9 mouse cellular contexts compared by ENCODE assay signal in the genomic region with DNA sequence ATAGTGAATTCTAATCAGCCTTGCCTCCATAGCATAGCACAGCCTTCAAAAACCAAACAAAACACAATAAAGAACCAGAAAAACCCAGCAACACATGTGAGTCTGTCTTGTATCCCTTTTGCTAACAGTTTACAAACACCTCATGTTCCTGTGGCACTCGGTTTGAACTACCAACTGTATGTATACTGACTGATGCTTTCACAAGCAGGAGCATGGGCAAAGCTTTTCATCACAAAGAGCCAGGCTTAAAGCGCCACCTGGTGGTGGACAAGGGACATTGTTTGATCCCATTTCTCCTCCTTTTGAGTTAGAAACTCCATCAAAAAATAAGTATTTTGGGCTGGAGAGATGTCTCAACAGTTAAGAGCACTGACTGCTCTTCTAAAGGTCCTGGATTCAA. TPM values are rescaled to one million over a fixed set of nuclear protein-coding genes. Genes with fewer than 3 reads are reported as not detected.
DNase-seq lines count a peak whose midpoint lies in the region; ATAC-seq and TF ChIP-seq lines count a peak whose summit lies in the region.
"Had no signal": no experiment of that assay in that cellular context is flagged by ENCODE, and none has a peak within 500 bp of the region (broad histone marks: within the 10 kb centered on the region; RNA-seq: fewer than 3 reads in every experiment).

No protein-coding gene starts in this region.

- H3K27ac ChIP-seq in intestine, postnatal 0 days (ENCODE audit: low read depth, low read length): no peak overlapping the region
- no peak overlapping the region for H3K27ac ChIP-seq in intestine, embryonic 16.5 days (ENCODE audit: low read length)
- H3K27ac ChIP-seq in midbrain, embryonic 12.5 days (replicated peaks): no peak overlapping the region
- H3K27ac ChIP-seq: embryonic facial prominence, embryonic 12.5 days had no signal

- H3K9ac ChIP-seq in intestine, postnatal 0 days (ENCODE audit: low read depth, low read length): no peak overlapping the region
- H3K9ac ChIP-seq in intestine, embryonic 16.5 days (ENCODE audit: low read depth, low read length): no peak overlapping the region
- H3K9ac ChIP-seq in midbrain, embryonic 12.5 days (replicated peaks): no peak overlapping the region
- H3K9ac ChIP-seq: embryonic facial prominence, embryonic 12.5 days had no signal

- H3K4me2 ChIP-seq in intestine, postnatal 0 days (replicated peaks; ENCODE audit: low read depth): no peak overlapping the region
- no peak overlapping the region for H3K4me2 ChIP-seq in intestine, embryonic 16.5 days (ENCODE audit: low read depth, low read length)
- H3K4me2 ChIP-seq in midbrain, embryonic 12.5 days (replicated peaks): no peak overlapping the region
- H3K4me2 ChIP-seq: embryonic facial prominence, embryonic 12.5 days had no signal

- no peak overlapping the region for H3K4me3 ChIP-seq in intestine, postnatal 0 days (ENCODE audit: low read depth, low read length)
- no peak overlapping the region for H3K4me3 ChIP-seq in intestine, embryonic 16.5 days (ENCODE audit: low read length)
- H3K4me3 ChIP-seq in midbrain, embryonic 12.5 days: no peak overlapping the region
- H3K4me3 ChIP-seq: embryonic facial prominence, embryonic 12.5 days had no signal

- H3K9me3 ChIP-seq in intestine, postnatal 0 days (ENCODE audit: control insufficient read depth): no peaks in the 10 kb centered on the region
- H3K9me3 ChIP-seq in intestine, embryonic 16.5 days (ENCODE audit: control insufficient read depth, low read length): no peaks in the 10 kb centered on the region
- H3K9me3 ChIP-seq in midbrain, embryonic 12.5 days: no peaks in the 10 kb centered on the region
- H3K9me3 ChIP-seq: embryonic facial prominence, embryonic 12.5 days had no signal

- H3K36me3 ChIP-seq in intestine, postnatal 0 days (ENCODE audit: control insufficient read depth, insufficient read depth): peaks cover 74% of the 10 kb centered on the region
- peaks cover 18% of the 10 kb centered on the region for H3K36me3 ChIP-seq in intestine, embryonic 16.5 days (ENCODE audit: control insufficient read depth, insufficient read depth, low read length)
- peaks cover 75% of the 10 kb centered on the region for H3K36me3 ChIP-seq in midbrain, embryonic 12.5 days
- peaks cover 27% of the 10 kb centered on the region for H3K36me3 ChIP-seq in splenic B cell, adult 2 months (ENCODE audit: control insufficient read depth, insufficient read depth, low read length, poor library complexity, severe bottlenecking)

- 6% methylated on average over 2 of the region's 2 CpGs for WGBS in intestine, postnatal 0 days
- WGBS in intestine, embryonic 16.5 days: 3% methylated on average over 2 of the region's 2 CpGs
- 10% methylated on average over 2 of the region's 2 CpGs for WGBS in midbrain, embryonic 12.5 days

- peak; percentile 5 for DNase-seq in adrenal gland, adult 8-10 months
- peak; percentile 84 for DNase-seq in embryo, embryonic 10.5 days (ENCODE audit: low spot score)
- peak; percentile 52 for DNase-seq in heart, adult 8-10 months (ENCODE audit: low spot score)
- peak; percentile 48 to 60 for DNase-seq in layer of hippocampus, postnatal 36 days
- DNase-seq in splenic B cell, adult 2 months (ENCODE audit: low read depth, low spot score): peak; percentile 81

- H3K4me1 ChIP-seq in intestine, postnatal 0 days (replicated peaks; ENCODE audit: control insufficient read depth, insufficient read depth, low read length): no peaks in the 10 kb centered on the region
- no peaks in the 10 kb centered on the region for H3K4me1 ChIP-seq in intestine, embryonic 16.5 days (ENCODE audit: control insufficient read depth, insufficient read depth, low read length)
- H3K4me1 ChIP-seq in midbrain, embryonic 12.5 days: no peaks in the 10 kb centered on the region
- H3K4me1 ChIP-seq: embryonic facial prominence, embryonic 12.5 days had no signal

- ATAC-seq in intestine, postnatal 0 days: no peak
- ATAC-seq in intestine, embryonic 16.5 days: no peak
- ATAC-seq in midbrain, embryonic 12.5 days (ENCODE audit: low FRiP score, low read depth): peak; percentile 23; the same call in 1 of the 2 replicates

- H3K27me3 ChIP-seq in intestine, postnatal 0 days (replicated peaks; ENCODE audit: control insufficient read depth, insufficient read depth, low read length): no peaks in the 10 kb centered on the region
- no peaks in the 10 kb centered on the region for H3K27me3 ChIP-seq in intestine, embryonic 16.5 days (replicated peaks; ENCODE audit: control insufficient read depth, insufficient read depth, low read length)
- H3K27me3 ChIP-seq in midbrain, embryonic 12.5 days: no peaks in the 10 kb centered on the region
- H3K27me3 ChIP-seq in splenic B cell, adult 2 months (ENCODE audit: control insufficient read depth, insufficient read depth, low read length, poor library complexity, severe bottlenecking): no peaks in the 10 kb centered on the region
- H3K27me3 ChIP-seq: embryonic facial prominence, embryonic 12.5 days had no signal

- peak; percentile 91 for TF ChIP-seq CTCF in intestine, postnatal 0 days (IDR thresholded peaks at IDR 0.05; ENCODE audit: low read depth)

RNA-seq across cellular contexts. Expression of a gene that starts 50.1 kb away (rescaled TPM):
- polyA plus RNA-seq in intestine, postnatal 0 days (2015; fragmentation: Nextera tagmentation; extraction: Ambion mirVana): 6.5 and 7.3 TPM in 2 replicates
- 11.7 and 13.0 TPM in 2 replicates for polyA plus RNA-seq in intestine, embryonic 16.5 days (2015; fragmentation: Nextera tagmentation; extraction: Ambion mirVana)
- 10 to 100 TPM; 45.4 to 58.2 (median 54.8) TPM for total RNA-seq in adrenal gland, adult 8-10 months (2022)
- total RNA-seq in heart, adult 8-10 months (2022): 10 to 100 TPM; 34.6 to 46.1 (median 42.0) TPM
- total RNA-seq in layer of hippocampus, postnatal 36 days (2021): 10 to 100 TPM; 36.3 to 39.5 TPM
- 16.5 and 19.1 TPM in 2 replicates for polyA plus RNA-seq in midbrain, embryonic 12.5 days (2016; fragmentation: Nextera tagmentation; extraction: Ambion mirVana)

Comparison
In these comparisons a context has a peak if more than half of its experiments do, and no peak if none do; other contexts are left out.
1. DNase-seq: peak in every context shown above with its lines; median percentile 84 in embryo, embryonic 10.5 days; 81 in splenic B cell, adult 2 months; 54 in layer of hippocampus, postnatal 36 days; 52 in heart, adult 8-10 months; 5 in adrenal gland, adult 8-10 months.